Mouse (Mus musculus): ENCODE data around the gene Gm9195. TPM values are rescaled to one million over a fixed set of nuclear protein-coding genes. Genes with fewer than 3 reads are reported as not detected.

Gene Gm9195
- polyA plus RNA-seq, 1 experiment = under 0.01 TPM

DNA sequence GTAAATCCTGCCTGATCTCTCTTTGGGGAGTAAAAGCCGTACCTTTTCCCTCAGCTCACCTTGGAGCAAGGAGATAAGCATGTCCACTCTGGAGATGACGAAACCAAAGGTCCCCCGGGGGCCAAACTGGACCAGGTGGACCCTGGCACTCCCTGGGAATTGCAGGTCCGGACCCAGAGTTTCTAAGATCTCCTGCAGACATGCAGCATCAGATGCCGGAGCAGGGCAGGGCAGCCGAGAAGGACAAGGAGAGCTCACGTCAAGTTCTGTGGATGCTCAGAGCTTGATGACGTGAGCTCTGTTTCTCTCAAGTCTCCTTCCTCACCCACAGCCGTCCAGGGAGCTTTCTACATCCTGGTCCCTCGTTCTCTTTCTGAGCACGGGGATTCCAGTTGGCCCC lies 48.7 kb downstream of the Gm9195 start:
- TF ChIP-seq CTCF (conservative IDR thresholded peaks at IDR 0.05; ENCODE audit: insufficient read depth, insufficient read length, low read depth, low read length) (no peak), POLR2A (IDR thresholded peaks at IDR 0.05; ENCODE audit: low read depth, low read length) (no peak)
- Histone ChIP-seq H3K4me1 (ENCODE audit: control insufficient read depth, insufficient read depth, low read length) (no peaks in the 10 kb centered on the region), H3K4me3 (ENCODE audit: insufficient read depth, low read depth, low read length) (no peak overlapping the region), H3K27ac (ENCODE audit: insufficient read depth, low read depth, low read length) (no peak overlapping the region), H3K27me3 (replicated peaks; ENCODE audit: control insufficient read depth, insufficient read depth, low read length) (no peaks in the 10 kb centered on the region), H3K36me3 (ENCODE audit: control insufficient read depth, insufficient read depth, low read length) (no peaks in the 10 kb centered on the region)
- DNase-seq = no peak
- 76% methylated on average over 11 of the region's 11 CpGs for WGBS

GRCm38 (mm10) chr14:72440929-72441328 lies 50.7 kb downstream of the Gm9195 start:
- WGBS = 89% methylated on average over 7 of the region's 7 CpGs
- Histone ChIP-seq H3K4me1 (ENCODE audit: control insufficient read depth, insufficient read depth, low read length) (no peaks in the 10 kb centered on the region), H3K27me3 (replicated peaks; ENCODE audit: control insufficient read depth, insufficient read depth, low read length) (no peaks in the 10 kb centered on the region), H3K36me3 (ENCODE audit: control insufficient read depth, insufficient read depth, low read length) (no peaks in the 10 kb centered on the region), H3K27ac (ENCODE audit: insufficient read depth, low read depth, low read length) (no peak overlapping the region), H3K4me3 (ENCODE audit: insufficient read depth, low read depth, low read length) (no peak overlapping the region)
- DNase-seq = no peak
- TF ChIP-seq CTCF (conservative IDR thresholded peaks at IDR 0.05; ENCODE audit: insufficient read depth, insufficient read length, low read depth, low read length) (no peak), POLR2A (IDR thresholded peaks at IDR 0.05; ENCODE audit: low read depth, low read length) (no peak)

GRCm38 (mm10) chr14:72440436-72440835 lies 51.2 kb downstream of the Gm9195 start:
- H3K27ac ChIP-seq (ENCODE audit: insufficient read depth, low read depth, low read length) = no peak overlapping the region
- no peaks in the 10 kb centered on the region for H3K36me3 ChIP-seq (ENCODE audit: control insufficient read depth, insufficient read depth, low read length)
- DNase-seq = no peak
- no peaks in the 10 kb centered on the region for H3K27me3 ChIP-seq (replicated peaks; ENCODE audit: control insufficient read depth, insufficient read depth, low read length)
- no peak overlapping the region for H3K4me3 ChIP-seq (ENCODE audit: insufficient read depth, low read depth, low read length)
- WGBS = 86% methylated on average over 6 of the region's 6 CpGs
- TF ChIP-seq CTCF (conservative IDR thresholded peaks at IDR 0.05; ENCODE audit: insufficient read depth, insufficient read length, low read depth, low read length) (no peak), POLR2A (IDR thresholded peaks at IDR 0.05; ENCODE audit: low read depth, low read length) (no peak)
- H3K4me1 ChIP-seq (ENCODE audit: control insufficient read depth, insufficient read depth, low read length) = no peaks in the 10 kb centered on the region

DNA sequence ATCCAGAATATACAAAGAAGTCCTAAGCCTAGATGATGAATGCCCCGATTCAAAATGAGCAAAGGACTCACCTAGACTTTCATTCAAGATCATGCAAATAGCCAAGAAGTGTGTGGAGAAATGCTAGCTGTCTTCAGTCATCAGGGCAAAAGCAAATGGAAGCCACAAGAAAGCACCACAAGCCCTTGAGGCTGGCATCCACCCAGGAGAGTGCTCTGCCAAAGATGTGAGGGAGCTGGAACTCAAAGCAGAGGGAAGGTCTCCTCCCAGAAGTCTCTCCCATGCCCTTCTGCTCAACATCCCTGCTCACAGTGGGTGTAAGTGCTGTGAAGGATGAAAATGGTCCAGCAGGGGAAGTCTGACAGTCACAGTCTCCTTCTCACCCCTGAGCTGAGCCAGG lies 52.7 kb downstream of the Gm9195 start:
- Histone ChIP-seq H3K27me3 (replicated peaks; ENCODE audit: control insufficient read depth, insufficient read depth, low read length) (no peaks in the 10 kb centered on the region), H3K4me3 (ENCODE audit: insufficient read depth, low read depth, low read length) (no peak overlapping the region), H3K27ac (ENCODE audit: insufficient read depth, low read depth, low read length) (no peak overlapping the region), H3K4me1 (ENCODE audit: control insufficient read depth, insufficient read depth, low read length) (no peaks in the 10 kb centered on the region), H3K36me3 (ENCODE audit: control insufficient read depth, insufficient read depth, low read length) (no peaks in the 10 kb centered on the region)
- no peak for DNase-seq
- WGBS = 98% methylated on average over 1 of the region's 1 CpGs
- no peak for TF ChIP-seq CTCF (conservative IDR thresholded peaks at IDR 0.05; ENCODE audit: insufficient read depth, insufficient read length, low read depth, low read length)
- TF ChIP-seq POLR2A (IDR thresholded peaks at IDR 0.05; ENCODE audit: low read depth, low read length) = no peak

DNA sequence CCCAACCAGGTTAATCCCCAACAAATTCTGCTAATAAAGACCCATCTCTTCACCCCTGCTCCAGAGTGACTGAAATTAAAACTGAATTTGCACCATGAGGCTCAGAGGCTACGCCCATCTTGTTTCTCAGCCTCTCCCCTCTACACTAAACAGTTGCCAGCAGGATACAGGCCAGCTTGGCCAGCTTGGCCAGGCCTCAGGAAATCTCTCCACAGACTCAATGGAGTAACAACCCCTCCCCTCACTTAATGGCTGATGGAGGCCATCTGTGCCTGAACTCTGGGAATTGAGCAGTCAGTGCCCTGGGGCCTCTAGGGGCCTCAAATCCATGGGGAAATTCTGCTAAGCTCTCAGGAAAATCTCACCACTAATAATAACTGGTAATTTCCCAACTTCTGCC lies 101.9 kb downstream of the Gm9195 start:
- WGBS = 67% methylated on average over 1 of the region's 1 CpGs
- H3K27ac ChIP-seq (ENCODE audit: insufficient read depth, low read depth, low read length) = no peak overlapping the region
- no peaks in the 10 kb centered on the region for H3K4me1 ChIP-seq (ENCODE audit: control insufficient read depth, insufficient read depth, low read length)
- no peak for TF ChIP-seq CTCF (conservative IDR thresholded peaks at IDR 0.05; ENCODE audit: insufficient read depth, insufficient read length, low read depth, low read length)
- TF ChIP-seq POLR2A (IDR thresholded peaks at IDR 0.05; ENCODE audit: low read depth, low read length) = no peak
- DNase-seq = peak; percentile 60
- no peaks in the 10 kb centered on the region for H3K36me3 ChIP-seq (ENCODE audit: control insufficient read depth, insufficient read depth, low read length)
- H3K4me3 ChIP-seq (ENCODE audit: insufficient read depth, low read depth, low read length) = no peak overlapping the region
- H3K27me3 ChIP-seq (replicated peaks; ENCODE audit: control insufficient read depth, insufficient read depth, low read length) = no peaks in the 10 kb centered on the region

GRCm38 (mm10) chr14:72389288-72389687 lies 102.3 kb downstream of the Gm9195 start:
- no peak overlapping the region for H3K4me3 ChIP-seq (ENCODE audit: insufficient read depth, low read depth, low read length)
- 56% methylated on average over 4 of the region's 4 CpGs for WGBS
- no peaks in the 10 kb centered on the region for H3K27me3 ChIP-seq (replicated peaks; ENCODE audit: control insufficient read depth, insufficient read depth, low read length)
- TF ChIP-seq CTCF (conservative IDR thresholded peaks at IDR 0.05; ENCODE audit: insufficient read depth, insufficient read length, low read depth, low read length) = no peak
- no peak for TF ChIP-seq POLR2A (IDR thresholded peaks at IDR 0.05; ENCODE audit: low read depth, low read length)
- DNase-seq = peak; percentile 1
- H3K4me1 ChIP-seq (ENCODE audit: control insufficient read depth, insufficient read depth, low read length) = no peaks in the 10 kb centered on the region
- H3K36me3 ChIP-seq (ENCODE audit: control insufficient read depth, insufficient read depth, low read length) = no peaks in the 10 kb centered on the region
- H3K27ac ChIP-seq (ENCODE audit: insufficient read depth, low read depth, low read length) = no peak overlapping the region

DNA sequence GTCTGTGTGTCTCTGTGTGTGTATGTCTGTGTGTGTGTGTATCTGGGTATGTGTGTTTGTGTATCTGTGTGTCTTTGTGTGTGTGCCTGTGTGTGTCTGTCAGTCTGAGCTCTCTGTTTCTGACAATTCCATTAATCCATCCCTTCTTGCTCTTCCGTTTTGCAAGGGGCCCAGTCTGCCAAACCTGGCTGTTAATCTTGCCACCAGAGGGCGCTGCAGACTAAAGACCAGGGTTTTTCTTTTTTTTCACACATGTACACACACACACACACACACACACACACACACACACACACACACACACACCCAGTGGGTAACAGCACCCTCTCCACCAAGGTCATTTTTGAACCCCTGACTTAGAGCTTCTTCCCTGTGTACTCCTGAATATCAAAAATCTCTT lies 114.4 kb downstream of the Gm9195 start:
- 17% methylated on average over 2 of the region's 2 CpGs for WGBS
- peak; percentile 23 for DNase-seq
- H3K36me3 ChIP-seq (ENCODE audit: control insufficient read depth, insufficient read depth, low read length) = no peaks in the 10 kb centered on the region
- TF ChIP-seq POLR2A (IDR thresholded peaks at IDR 0.05; ENCODE audit: low read depth, low read length) = no peak
- TF ChIP-seq CTCF (conservative IDR thresholded peaks at IDR 0.05; ENCODE audit: insufficient read depth, insufficient read length, low read depth, low read length) = peak; percentile 60
- no peaks in the 10 kb centered on the region for H3K27me3 ChIP-seq (replicated peaks; ENCODE audit: control insufficient read depth, insufficient read depth, low read length)
- no peak overlapping the region for H3K4me3 ChIP-seq (ENCODE audit: insufficient read depth, low read depth, low read length)
- H3K4me1 ChIP-seq (ENCODE audit: control insufficient read depth, insufficient read depth, low read length) = no peaks in the 10 kb centered on the region
- H3K27ac ChIP-seq (ENCODE audit: insufficient read depth, low read depth, low read length) = no peak overlapping the region

Other genes with a start within 250 kb of the Gm9195 start
- 43.8 and 48.5 TPM in 2 replicates for gene Fndc3a, start 218.2 kb upstream of the Gm9195 start, polyA plus RNA-seq (2012; rRNA removed)

All from kidney, adult 2 months (tissue).